Mouse (Mus musculus) embryonic fibroblast, embryonic 13.5 days (primary cell): ENCODE measurements around the gene Rab5b.

Experiments
- CTCF ChIP-seq: IDR thresholded peaks from 2 replicates; pipeline ENCODE4 v1.5.1; 2011; ENCODE audit warnings: mild to moderate bottlenecking, control low read depth, low read length, moderate library complexity, borderline replicate concordance; ENCODE audit not compliant: insufficient read depth
- POLR2A ChIP-seq: IDR thresholded peaks from 2 replicates; pipeline ENCODE4 v1.6.1; 2011; ENCODE audit warnings: low read depth, mild to moderate bottlenecking, control low read depth, low read length, moderate library complexity

GRCm38 (mm10) chr10:128665806-128666205, 30.3 kb downstream of the Rab5b start:
- TF ChIP-seq CTCF (no peak), POLR2A (no peak)
